Mouse (Mus musculus): ENCODE measurements at regions not wholly inside any gene's neighbourhood (a gene's known extent, or its start where the extent isn't known, plus 50 kb on each side); places are given as distances from the start of the nearest gene placed in this dataset.

GRCm38 (mm10) chr2:148506966-148507365 is 63.6 kb upstream of the Cd93 start:
- no peak for DNase-seq (ENCODE audit: low read depth, low spot score)

GRCm38 (mm10) chr2:148505651-148506050 is 62.3 kb upstream of the Cd93 start:
- no peak for DNase-seq (ENCODE audit: low read depth, low spot score)

GRCm38 (mm10) chr2:148503143-148503854 is 59.9 kb upstream of the Cd93 start:
- DNase-seq (ENCODE audit: low read depth, low spot score) = no peak

GRCm38 (mm10) chr2:148502321-148502720 is 59.0 kb upstream of the Cd93 start:
- no peak for DNase-seq (ENCODE audit: low read depth, low spot score)

- DNase-seq (ENCODE audit: low read depth, low spot score) = no peak
Observed at GRCm38 (mm10) chr2:148500235-148500936, 57.0 kb upstream of the Cd93 start.

GRCm38 (mm10) chr2:148497452-148498302 is 54.3 kb upstream of the Cd93 start:
- no peak for DNase-seq (ENCODE audit: low read depth, low spot score)

- no peak for DNase-seq (ENCODE audit: low read depth, low spot score)
Observed at GRCm38 (mm10) chr2:148496151-148497040, 53.0 kb upstream of the Cd93 start.

GRCm38 (mm10) chr2:148495485-148495884 is 52.1 kb upstream of the Cd93 start:
- DNase-seq (ENCODE audit: low read depth, low spot score) = no peak

- DNase-seq (ENCODE audit: low read depth, low spot score) = no peak
Observed at GRCm38 (mm10) chr2:148493281-148493680, 49.9 kb upstream of the Cd93 start.

All from A20 (cell line).